ENCODE assay signal across 9 mouse cellular contexts in the genomic region with DNA sequence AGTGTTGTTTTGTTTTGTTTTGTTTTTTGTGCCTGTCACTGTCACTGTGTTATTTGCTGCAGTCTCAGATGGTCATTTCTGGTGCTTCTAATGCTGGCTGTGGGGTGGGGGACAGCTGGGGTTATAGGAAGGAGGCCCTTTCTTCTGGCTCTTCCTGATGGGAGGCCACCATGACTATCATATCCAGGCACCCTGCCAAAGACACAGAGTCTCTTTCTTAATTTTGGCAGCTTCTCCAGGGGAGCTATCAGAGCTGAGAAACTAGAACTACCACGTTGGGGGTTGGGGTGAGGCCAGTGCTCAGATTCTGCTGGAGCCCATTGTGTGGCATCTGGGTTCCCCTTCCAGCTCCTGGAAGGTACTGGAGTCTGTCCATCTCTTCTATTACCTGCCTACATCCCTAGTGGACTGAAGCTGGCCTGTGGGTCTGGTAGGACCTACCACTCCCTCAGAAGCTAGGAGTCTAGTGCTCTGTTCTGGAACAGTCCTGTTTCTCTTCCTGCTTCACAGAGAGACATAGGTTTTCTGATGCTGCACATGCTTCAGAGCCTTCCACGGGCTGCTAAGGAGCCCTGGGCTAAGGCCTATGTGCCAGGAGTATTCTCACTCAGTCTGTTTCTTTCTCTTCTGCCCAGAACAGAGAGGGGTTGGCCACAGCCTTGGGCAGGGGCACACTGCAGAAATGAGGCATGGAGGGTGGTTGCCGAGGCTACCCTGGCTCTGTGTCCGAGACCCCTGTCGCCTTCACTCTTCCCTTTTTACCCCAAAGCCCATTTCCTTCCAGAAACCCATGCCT. TPM values are rescaled to one million over a fixed set of nuclear protein-coding genes. Genes with fewer than 3 reads are reported as not detected.
A peak's percentile ranks its signal among the peaks of the same experiment; 100 is the strongest.
DNase-seq lines count a peak whose midpoint lies in the region; ATAC-seq and TF ChIP-seq lines count a peak whose summit lies in the region.
"Had no signal": no experiment of that assay in that cellular context is flagged by ENCODE, and none has a peak within 500 bp of the region (broad histone marks: within the 10 kb centered on the region; RNA-seq: fewer than 3 reads in every experiment).

No protein-coding gene starts in this region.

- TF ChIP-seq CTCF in intestine, postnatal 0 days (IDR thresholded peaks at IDR 0.05; ENCODE audit: low read depth) = no peak

- no peak overlapping the region for H3K9ac ChIP-seq in intestine, embryonic 14.5 days (ENCODE audit: low read length)
- H3K9ac ChIP-seq in intestine, postnatal 0 days (ENCODE audit: low read depth, low read length) = no peak overlapping the region
- H3K9ac ChIP-seq: neural tube, embryonic 12.5 days had no signal

- 67% methylated on average over 5 of the region's 5 CpGs for WGBS in intestine, embryonic 14.5 days
- WGBS in intestine, postnatal 0 days = 62% methylated on average over 5 of the region's 5 CpGs

- no peaks in the 10 kb centered on the region for H3K9me3 ChIP-seq in intestine, embryonic 14.5 days (ENCODE audit: control insufficient read depth, low read length)
- no peaks in the 10 kb centered on the region for H3K9me3 ChIP-seq in intestine, postnatal 0 days (ENCODE audit: control insufficient read depth)
- H3K9me3 ChIP-seq: neural tube, embryonic 12.5 days had no signal

- H3K4me1 ChIP-seq in intestine, embryonic 14.5 days (replicated peaks; ENCODE audit: control insufficient read depth, insufficient read depth, low read length) = peaks cover 22% of the 10 kb centered on the region
- peaks cover 14% of the 10 kb centered on the region for H3K4me1 ChIP-seq in intestine, postnatal 0 days (replicated peaks; ENCODE audit: control insufficient read depth, insufficient read depth, low read length)

- H3K27me3 ChIP-seq in intestine, embryonic 14.5 days (replicated peaks; ENCODE audit: control insufficient read depth, insufficient read depth, low read length) = no peaks in the 10 kb centered on the region
- H3K27me3 ChIP-seq in intestine, postnatal 0 days (replicated peaks; ENCODE audit: control insufficient read depth, insufficient read depth, low read length) = no peaks in the 10 kb centered on the region
- H3K27me3 ChIP-seq: neural tube, embryonic 12.5 days had no signal

- no peak for DNase-seq in intestine, embryonic 14.5 days (ENCODE audit: low spot score)
- DNase-seq in adrenal gland, postnatal 36 days = peak; percentile 50 to 77
- peak; percentile 59 to 71 for DNase-seq in heart, postnatal 36 days
- peak; percentile 87 for DNase-seq in lung, postnatal 36 days
- DNase-seq in layer of hippocampus, postnatal 14 days (ENCODE audit: low spot score in 2 of 2) = no peak
- no peak for DNase-seq in cerebellum, postnatal 4 days (ENCODE audit: low spot score in 2 of 2)
- DNase-seq in cerebellum, adult 11-12 months = no peak

- peak overlapping the region; percentile 40; the same call in 1 of the 2 replicates for H3K27ac ChIP-seq in intestine, embryonic 14.5 days (ENCODE audit: low read depth)
- no peak overlapping the region; the same call in 1 of the 2 replicates for H3K27ac ChIP-seq in intestine, postnatal 0 days (ENCODE audit: low read depth, low read length)
- H3K27ac ChIP-seq: neural tube, embryonic 12.5 days had no signal

- no peak overlapping the region for H3K4me2 ChIP-seq in intestine, embryonic 14.5 days (ENCODE audit: low read length)
- no peak overlapping the region for H3K4me2 ChIP-seq in intestine, postnatal 0 days (replicated peaks; ENCODE audit: low read depth)
- H3K4me2 ChIP-seq: neural tube, embryonic 12.5 days had no signal

- intact Hi-C loops in heart, postnatal 36 days (cut with DNase I) = no loop called here

- ATAC-seq in intestine, embryonic 14.5 days (replicated peaks; ENCODE audit: low FRiP score, low TSS enrichment, low read depth) = no peak
- ATAC-seq in intestine, postnatal 0 days = no peak

- no peak overlapping the region for H3K4me3 ChIP-seq in intestine, embryonic 14.5 days (ENCODE audit: low read depth, low read length)
- H3K4me3 ChIP-seq in intestine, postnatal 0 days (ENCODE audit: low read depth, low read length) = no peak overlapping the region
- H3K4me3 ChIP-seq: neural tube, embryonic 12.5 days had no signal

- H3K36me3 ChIP-seq in intestine, embryonic 14.5 days (ENCODE audit: control insufficient read depth, insufficient read depth, low read length) = no peaks in the 10 kb centered on the region
- no peaks in the 10 kb centered on the region; the same call in 1 of the 2 replicates for H3K36me3 ChIP-seq in intestine, postnatal 0 days (ENCODE audit: control insufficient read depth, insufficient read depth)
- H3K36me3 ChIP-seq: neural tube, embryonic 12.5 days had no signal

RNA-seq across cellular contexts. Expression of gene Baiap2, which starts 10.1 kb away (rescaled TPM):
- 15.2 and 17.5 TPM in 2 replicates for polyA plus RNA-seq in intestine, embryonic 14.5 days (2014; fragmentation: Nextera tagmentation; extraction: Ambion mirVana)
- polyA plus RNA-seq in intestine, postnatal 0 days (2015; fragmentation: Nextera tagmentation; extraction: Ambion mirVana) = 4.2 and 4.3 TPM in 2 replicates
- 10 to 100 TPM; 11.3 to 24.0 TPM for total RNA-seq in adrenal gland, postnatal 36 days (2021)
- total RNA-seq in heart, postnatal 36 days (2021) = 10 to 100 TPM in 1 of 2 experiments, 1 to 10 TPM in 1; 4.4 to 12.0 TPM
- 100 to 1,000 TPM; 148 TPM for total RNA-seq in layer of hippocampus, postnatal 14 days (2021)

RNA-seq across cellular contexts. Expression of gene Chmp6, which starts 39.4 kb away (rescaled TPM):
- 80.8 and 87.3 TPM in 2 replicates for polyA plus RNA-seq in intestine, embryonic 14.5 days (2014; fragmentation: Nextera tagmentation; extraction: Ambion mirVana)
- 121 and 123 TPM in 2 replicates for polyA plus RNA-seq in intestine, postnatal 0 days (2015; fragmentation: Nextera tagmentation; extraction: Ambion mirVana)
- 10 to 100 TPM; 31.9 to 37.6 TPM for total RNA-seq in adrenal gland, postnatal 36 days (2021)
- 10 to 100 TPM; 27.9 TPM for total RNA-seq in heart, postnatal 36 days (2021)
- total RNA-seq in layer of hippocampus, postnatal 14 days (2021) = 10 to 100 TPM; 37.1 to 39.1 TPM

Comparison
In these comparisons a context has a peak if more than half of its experiments do, and no peak if none do; other contexts are left out.
1. DNase-seq: peak in adrenal gland, postnatal 36 days (2 of 2), heart, postnatal 36 days (2 of 2) and lung, postnatal 36 days (single experiment); none in intestine, embryonic 14.5 days (single experiment), layer of hippocampus, postnatal 14 days (0 of 2), cerebellum, postnatal 4 days (0 of 2) and cerebellum, adult 11-12 months (single experiment).
2. RNA of gene Baiap2, which starts 10.1 kb away (total RNA-seq): 148 TPM in layer of hippocampus, postnatal 14 days; 11.3 to 24.0 TPM in adrenal gland, postnatal 36 days and 4.4 to 12.0 TPM in heart, postnatal 36 days; every median in the first group is over 4 times any median in the second.